Mouse (Mus musculus): ENCODE data around the gene Wfikkn2.

Gene Wfikkn2

GRCm38 (mm10) chr11:94265134-94265785 lies 19.5 kb upstream of the Wfikkn2 start:
- CTCF ChIA-PET: interaction anchor here (0.7 kb wide), 1 partner anchor 167 kb away, joined by 3 read pairs; no protein-coding TSS in a partner anchor

DNA sequence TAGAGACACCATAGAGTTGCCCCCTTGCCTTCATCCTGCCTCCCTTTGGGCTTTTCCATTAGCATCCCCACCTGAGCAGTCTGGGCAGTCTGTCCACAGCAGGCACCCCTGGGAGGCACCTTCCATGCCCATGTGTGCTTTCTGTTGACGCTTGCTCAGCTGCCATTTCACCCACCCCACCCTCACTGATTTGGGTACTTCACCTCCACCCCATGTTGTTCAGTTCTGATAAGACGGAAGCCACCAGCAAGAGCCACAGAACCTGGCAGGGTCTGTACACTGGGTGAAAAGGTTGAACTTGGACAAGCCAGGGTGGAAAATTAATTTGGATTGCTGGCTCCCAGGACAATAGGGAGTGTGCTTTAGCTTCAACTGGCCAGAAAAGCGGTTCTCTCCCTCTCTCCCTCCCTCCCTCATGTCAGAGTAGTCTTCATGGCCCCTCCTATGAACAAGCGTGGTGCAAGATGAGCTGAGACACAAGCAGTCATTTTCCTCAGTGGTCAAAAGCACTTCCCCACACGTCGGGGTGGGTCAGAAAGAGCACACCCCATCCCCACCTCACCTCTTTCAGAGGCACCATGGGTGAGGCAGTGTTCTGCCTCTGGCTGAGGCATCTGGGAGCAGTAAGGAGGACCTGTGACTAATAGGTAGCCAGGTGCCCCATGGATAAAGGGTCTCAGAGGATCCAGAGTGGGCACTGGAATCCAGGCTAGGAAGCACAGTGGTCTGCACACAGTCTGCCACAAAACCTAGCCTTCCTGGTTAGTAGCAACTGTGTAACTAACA lies 16.0 kb upstream of the Wfikkn2 start:
- CTCF ChIA-PET: no interaction called here

DNA sequence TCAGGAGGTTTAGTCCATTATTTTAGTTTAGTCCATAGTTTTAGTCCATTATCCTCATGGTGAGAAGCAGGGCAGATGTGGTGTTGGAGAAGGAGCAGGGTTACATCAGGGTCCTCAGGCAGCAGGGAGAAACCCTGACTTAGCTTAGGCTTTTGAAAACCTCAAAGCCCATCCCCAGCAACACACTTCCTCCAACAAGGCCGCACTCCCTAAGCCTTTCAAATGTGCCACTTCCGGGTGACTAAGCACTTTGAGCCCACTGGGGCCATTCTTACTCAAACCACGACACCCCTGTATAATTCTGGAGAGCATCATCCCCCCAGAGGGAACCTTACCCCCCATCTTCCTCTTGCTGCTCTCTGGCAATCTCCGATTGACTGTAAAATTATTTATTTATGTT lies 14.0 kb upstream of the Wfikkn2 start:
- CTCF ChIA-PET: no interaction called here

DNA sequence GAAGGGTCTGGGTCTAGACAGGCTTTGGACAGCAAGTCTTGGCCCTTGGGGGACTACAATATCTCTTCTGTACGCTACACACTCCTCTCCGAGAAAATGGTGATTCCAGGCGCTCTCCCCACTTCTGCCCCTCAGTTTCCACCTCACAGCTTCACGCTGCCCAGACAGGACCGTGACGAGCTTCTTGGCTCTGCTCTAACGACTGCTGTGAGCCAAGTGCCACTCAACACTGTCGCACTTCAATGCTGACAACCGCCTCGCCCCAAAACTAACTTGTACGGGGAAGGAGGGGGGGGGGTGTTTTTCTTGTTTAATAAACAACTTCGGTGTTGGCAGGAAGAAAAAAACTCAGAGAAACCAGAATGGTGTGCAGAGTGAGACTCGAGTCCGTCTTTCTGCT lies 12.2 kb upstream of the Wfikkn2 start:
- CTCF ChIA-PET: no interaction called here

DNA sequence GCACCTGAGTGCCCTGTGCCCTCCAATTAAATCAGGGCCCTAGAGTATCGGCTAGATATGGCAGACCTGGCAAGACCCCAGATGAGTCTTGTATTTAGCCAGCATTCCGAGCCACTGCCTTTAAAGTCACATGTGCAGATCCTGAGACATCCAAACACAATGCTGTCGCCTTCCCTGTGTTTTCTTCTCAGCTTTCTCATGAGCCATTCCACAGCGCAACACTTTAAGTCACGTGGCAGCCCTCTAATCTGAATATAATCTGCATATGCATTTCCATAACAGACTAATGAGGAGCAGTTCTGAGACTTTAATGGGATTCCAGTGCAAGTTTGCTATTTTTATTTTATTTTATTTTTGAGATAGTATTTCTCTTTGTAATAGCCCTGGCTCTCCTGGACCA lies 9.9 kb upstream of the Wfikkn2 start:
- CTCF ChIA-PET: no interaction called here

DNA sequence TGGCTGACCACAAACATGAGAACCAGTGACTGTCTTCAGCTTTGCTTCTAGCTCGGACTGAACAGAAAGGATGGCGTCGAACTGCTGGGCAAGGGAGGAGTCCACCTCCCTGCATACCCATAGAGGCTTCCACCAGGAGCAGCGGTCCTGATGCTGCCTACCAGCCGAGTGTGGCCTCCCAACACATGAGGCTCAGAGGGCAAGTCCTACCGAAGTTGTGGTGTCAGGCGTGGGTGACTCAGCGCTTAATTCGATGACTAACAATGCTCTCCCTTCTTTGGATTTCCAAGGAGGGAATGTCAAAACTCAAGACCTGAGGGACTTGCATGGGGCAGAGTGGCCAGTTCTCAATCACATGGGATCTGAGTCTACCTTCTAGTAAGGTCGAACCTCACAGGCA lies 7.9 kb upstream of the Wfikkn2 start:
- CTCF ChIA-PET: no interaction called here

- CTCF ChIA-PET: no interaction called here
Measured at GRCm38 (mm10) chr11:94253156-94253555, 7.4 kb upstream of the Wfikkn2 start.

- CTCF ChIA-PET: interaction anchor here (0.7 kb wide), 1 partner anchor 25 kb away, joined by 9 read pairs; no protein-coding TSS in a partner anchor
Measured at GRCm38 (mm10) chr11:94246789-94247061, 920 bp upstream of the Wfikkn2 start.

DNA sequence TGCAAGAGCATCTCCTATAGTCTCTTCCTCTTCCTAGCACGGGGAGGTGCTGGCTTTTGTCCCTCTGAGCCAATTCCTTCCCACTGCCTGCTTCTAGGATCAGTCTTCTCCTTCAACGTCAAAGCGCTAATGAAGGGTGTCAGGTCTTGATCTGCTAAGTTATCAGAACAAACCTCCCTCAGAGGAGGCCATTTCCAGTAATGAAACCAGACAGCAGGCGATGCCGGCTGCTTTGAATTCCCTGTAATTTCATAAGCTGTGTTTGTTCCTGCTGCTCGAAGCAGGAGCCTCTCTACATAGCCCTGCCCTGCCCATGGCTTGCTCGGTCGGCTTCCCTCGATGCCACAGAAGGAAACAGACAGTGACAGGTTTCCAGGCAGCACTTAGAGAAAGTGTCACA lies 1.4 kb downstream of the Wfikkn2 start:
- CTCF ChIA-PET: no interaction called here

- CTCF ChIA-PET: no interaction called here
Measured at GRCm38 (mm10) chr11:94243422-94244180, 2.2 kb downstream of the Wfikkn2 start.

DNA sequence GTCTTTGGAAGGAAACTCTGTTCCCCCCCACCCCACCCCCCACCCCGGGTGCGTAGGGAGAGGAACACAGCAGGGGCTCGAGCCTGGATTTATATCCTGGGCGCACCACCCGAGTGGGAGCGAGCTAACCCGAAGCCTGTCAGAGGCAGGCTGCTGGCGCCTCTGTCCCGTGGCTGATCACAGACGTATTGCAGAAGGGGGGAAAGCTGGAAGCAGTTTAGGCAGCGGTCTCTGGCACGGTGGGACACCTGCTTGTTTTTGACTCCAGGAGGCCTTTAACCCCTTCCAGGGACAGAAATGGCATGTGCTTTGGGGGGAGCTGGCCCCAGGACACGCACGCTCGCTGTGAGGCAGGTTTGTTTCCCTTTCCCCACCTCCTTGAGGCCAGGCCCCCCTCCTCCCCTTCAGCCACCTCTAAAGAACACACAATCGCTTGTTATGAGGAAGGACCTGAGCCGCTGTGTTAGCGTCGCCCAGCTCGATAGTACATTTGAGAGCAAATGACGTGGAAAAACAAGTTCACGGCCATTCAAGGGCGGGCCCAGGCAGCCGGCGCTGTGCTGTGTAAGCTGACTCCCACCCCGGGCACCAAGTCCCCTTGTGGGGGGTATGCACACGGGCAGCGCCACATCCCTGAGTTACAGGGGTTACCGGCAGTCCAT lies 2.9 kb downstream of the Wfikkn2 start:
- CTCF ChIA-PET: interaction anchor here (0.6 kb wide), 1 partner anchor 26 kb away, joined by 5 read pairs; no protein-coding TSS in a partner anchor

GRCm38 (mm10) chr11:94239706-94240105 lies 6.1 kb downstream of the Wfikkn2 start:
- CTCF ChIA-PET: no interaction called here

DNA sequence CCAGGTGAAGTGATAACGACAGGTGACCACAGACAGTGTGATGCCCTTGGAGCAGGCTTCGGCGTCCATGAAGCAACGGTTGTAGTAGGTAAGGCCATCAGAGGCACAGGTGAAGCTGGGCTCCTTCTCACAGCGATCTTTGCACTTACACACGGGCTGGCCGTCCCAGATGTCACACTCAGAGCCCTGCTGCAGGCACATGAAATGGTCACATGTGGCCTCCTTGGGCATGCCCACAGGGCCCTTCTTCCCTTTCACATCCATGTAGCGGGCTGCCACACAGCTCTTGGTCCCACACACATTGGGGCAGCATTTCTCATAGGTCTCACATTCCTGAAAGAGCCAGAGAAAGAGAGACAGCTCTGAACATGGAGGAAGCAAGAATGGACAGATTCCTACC lies 7.0 kb downstream of the Wfikkn2 start:
- CTCF ChIA-PET: no interaction called here

GRCm38 (mm10) chr11:94236074-94236473 lies 9.7 kb downstream of the Wfikkn2 start:
- CTCF ChIA-PET: interaction anchor here (0.6 to 1.6 kb wide), 2 partner anchors 41 to 284 kb away, joined by 5 to 15 read pairs; no protein-coding TSS in a partner anchor

DNA sequence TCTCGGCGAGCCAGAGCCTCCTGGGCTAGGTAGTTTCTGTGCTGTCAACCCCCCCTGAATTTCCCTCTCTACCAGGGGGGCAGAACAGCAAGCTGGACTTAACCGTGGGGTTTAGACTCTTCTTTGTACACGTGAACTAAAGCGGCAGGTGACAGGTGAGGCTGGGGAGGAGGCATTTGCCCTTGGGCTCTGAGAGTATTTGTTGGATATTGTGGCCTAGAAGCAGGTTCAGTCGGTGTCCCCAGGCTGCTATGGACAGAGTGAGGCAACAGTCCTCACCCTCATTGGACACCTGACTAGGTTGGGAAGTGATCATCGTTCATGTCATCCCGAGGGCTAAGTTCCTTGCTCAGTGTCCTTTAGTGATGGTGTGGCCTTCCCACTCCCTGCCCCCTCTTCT lies 10.9 kb downstream of the Wfikkn2 start:
- CTCF ChIA-PET: no interaction called here

DNA sequence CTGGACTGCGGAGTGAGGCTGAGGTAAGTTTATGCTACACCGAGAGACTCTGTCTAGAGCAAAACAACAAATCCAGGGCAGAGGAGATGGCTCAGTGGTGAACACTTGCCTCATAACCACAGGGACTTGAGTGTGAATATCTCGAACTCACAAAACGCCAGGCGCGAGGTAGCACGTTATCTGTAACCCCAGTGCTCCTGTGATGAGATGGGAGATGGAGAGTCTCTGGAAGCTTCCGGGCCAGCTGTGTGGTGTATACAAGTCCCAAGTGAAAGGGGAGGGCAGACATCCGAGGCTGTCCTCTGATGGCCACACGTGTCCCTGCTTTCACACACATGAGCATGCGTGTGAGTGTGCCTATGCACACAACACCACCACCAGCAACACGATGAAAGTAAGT lies 11.4 kb downstream of the Wfikkn2 start:
- CTCF ChIA-PET: no interaction called here

GRCm38 (mm10) chr11:94233405-94233804 lies 12.4 kb downstream of the Wfikkn2 start:
- CTCF ChIA-PET: no interaction called here

DNA sequence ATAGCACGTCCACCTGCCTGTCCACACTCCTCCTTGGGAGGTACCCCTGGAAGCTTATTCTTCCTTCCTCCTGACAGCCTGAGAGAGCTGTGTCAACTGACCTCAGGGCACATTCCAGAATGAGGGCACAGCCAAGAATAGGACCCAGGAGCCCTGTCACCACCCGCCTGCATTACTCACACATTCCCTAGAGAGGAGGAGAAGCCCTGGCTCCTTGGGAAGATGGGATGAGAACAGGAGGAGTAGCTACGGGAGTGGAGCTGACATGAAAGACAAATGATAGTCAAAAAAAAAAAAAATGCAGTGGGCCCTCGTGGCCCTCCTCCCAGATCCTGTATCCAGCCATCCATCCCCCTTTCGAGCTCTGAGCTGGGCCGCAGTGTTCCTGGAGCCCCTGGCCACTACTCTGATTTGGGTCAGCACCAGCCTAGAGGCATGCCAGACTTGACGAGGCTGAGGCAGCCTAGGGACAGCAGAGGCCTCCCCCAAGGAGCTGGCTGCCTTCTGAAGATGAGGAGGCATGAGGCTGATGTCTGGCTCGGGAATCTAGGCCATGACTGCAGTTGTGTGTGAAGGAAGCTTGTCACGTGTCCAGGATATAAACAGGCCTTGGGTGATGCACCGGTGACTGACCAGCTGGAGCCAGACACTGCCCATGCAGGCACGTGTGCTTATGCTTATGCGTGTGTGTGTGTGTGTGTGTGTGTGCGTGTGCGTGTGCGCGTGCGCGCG lies 13.8 kb downstream of the Wfikkn2 start:
- CTCF ChIA-PET: no interaction called here

- CTCF ChIA-PET: interaction anchor here (0.7 kb wide), 1 partner anchor 111 kb away, joined by 7 read pairs; no protein-coding TSS in a partner anchor
Measured at GRCm38 (mm10) chr11:94230244-94230643, 15.6 kb downstream of the Wfikkn2 start.

DNA sequence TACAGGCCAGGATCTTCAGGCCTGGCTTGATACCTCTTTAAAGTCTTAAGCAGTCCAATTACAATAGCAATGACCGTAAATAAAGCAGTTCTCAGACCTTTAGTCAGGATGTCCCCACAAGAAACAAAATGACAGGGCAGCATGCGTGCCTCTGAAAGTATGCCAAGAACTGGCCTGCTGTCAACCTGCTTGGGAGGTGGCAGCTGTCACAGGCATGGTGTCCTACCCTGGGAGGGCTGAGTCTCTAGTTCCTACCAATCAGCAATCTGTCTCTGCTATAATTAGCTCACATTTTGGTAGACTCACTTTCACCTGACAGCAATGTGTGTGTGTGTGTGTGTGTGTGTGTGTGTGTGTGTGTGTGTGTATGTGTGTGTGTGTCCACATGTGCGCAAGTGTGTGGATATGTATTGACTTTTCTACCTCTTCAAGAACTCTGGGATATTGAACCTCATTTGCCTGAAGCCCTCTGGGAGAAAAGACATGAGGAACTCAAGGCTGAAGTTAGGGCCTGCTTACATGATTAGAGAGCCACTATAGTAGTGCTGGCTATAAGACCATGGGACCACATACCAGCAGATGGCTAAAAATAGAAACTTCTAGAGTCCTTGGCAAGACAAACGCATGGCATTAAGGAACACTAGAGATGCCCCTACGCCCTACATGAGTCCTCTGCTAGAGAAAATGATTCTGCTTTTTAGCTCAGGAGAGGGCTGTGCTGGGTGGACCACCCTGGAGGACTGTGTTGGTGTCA lies 16.4 kb downstream of the Wfikkn2 start:
- CTCF ChIA-PET: interaction anchor here (0.7 kb wide), 1 partner anchor 607 kb away, joined by 3 read pairs; no protein-coding TSS in a partner anchor

DNA sequence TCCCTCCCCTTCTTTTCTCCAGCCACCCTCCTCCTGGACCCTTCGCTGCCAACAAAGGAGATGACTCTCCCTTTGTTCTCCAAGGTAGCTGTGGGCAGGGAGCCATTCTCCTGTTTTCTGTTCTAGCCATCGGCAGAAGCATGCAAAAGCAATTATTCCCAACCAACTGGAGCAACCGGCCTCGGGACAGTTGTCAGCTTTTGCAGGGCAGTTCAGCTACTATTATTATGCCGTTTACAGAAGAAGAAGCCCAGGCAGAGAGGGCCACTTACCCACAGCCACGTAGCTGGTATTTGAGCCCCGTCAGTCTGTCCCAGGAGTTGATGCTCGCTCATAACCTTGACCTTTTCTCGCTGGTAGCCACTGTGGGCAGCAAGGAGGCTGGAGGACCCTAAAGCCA lies 17.4 kb downstream of the Wfikkn2 start:
- CTCF ChIA-PET: no interaction called here

All from spleen, embryonic (tissue).